Mouse (Mus musculus): ENCODE results near the gene Olfr1202. TPM values are rescaled to one million over a fixed set of nuclear protein-coding genes. Genes with fewer than 3 reads are reported as not detected.

Gene Olfr1202
- polyA plus RNA-seq (2016; fragmentation: Nextera tagmentation; extraction: Ambion mirVana): 0.04 TPM in 2 replicates

GRCm38 (mm10) chr2:88814196-88814595, at the start of gene Olfr1202:
TSS of gene Olfr1202 (plus strand) at chr2:88814496.
- Histone ChIP-seq H3K4me1 (no peaks in the 10 kb centered on the region), H3K27ac (no peak within 1 kb of the TSS), H3K36me3 (no peaks in the 10 kb centered on the region), H3K27me3 (ENCODE audit: low read depth, poor library complexity, severe bottlenecking) (no peaks in the 10 kb centered on the region), H3K9me3 (replicated peaks) (no peaks in the 10 kb centered on the region), H3K4me3 (no peak within 1 kb of the TSS)
- 88% methylated on average over 1 of the region's 1 CpGs for WGBS
- DNase-seq (ENCODE audit: low spot score): no peak

GRCm38 (mm10) chr2:88770388-88770787, 43.9 kb upstream of the Olfr1202 start, which contains the start of gene Olfr1200:
TSS of gene Olfr1200 (minus strand) at chr2:88770488.
- WGBS: 87% methylated on average over 2 of the region's 2 CpGs
- DNase-seq (ENCODE audit: low spot score): no peak
- H3K27me3 ChIP-seq (ENCODE audit: low read depth, poor library complexity, severe bottlenecking): no peaks in the 10 kb centered on the region
- no peaks in the 10 kb centered on the region for H3K4me1 ChIP-seq
- H3K4me3 ChIP-seq: no peak within 1 kb of the TSS
- H3K27ac ChIP-seq: no peak within 1 kb of the TSS
- no peaks in the 10 kb centered on the region for H3K9me3 ChIP-seq (replicated peaks)
- H3K36me3 ChIP-seq: no peaks in the 10 kb centered on the region

DNA sequence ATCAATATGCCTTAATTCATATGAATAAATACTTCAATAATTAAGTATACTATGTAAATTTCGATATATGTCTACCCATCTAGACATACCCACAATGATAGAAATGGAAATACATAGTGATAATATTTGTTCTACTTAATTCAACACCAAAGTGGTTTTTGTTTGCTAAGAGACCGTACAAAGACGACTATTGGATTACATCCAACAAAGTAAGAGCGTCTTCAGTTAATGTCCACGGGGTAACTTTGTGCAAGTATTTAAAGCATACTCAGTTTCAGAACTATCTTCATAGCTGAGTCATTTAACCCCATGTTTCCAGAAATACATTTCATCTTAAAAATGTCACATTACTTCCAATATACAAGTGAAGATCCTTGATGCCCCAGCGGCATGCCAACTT, 21.6 kb upstream of the Olfr1202 start, which contains the start of gene Olfr1201:
Gene Olfr1201, plus strand, starts transcription at position 301 of the 400 bp plus-strand sequence.
- DNase-seq (ENCODE audit: low spot score): no peak
- no peak within 1 kb of the TSS for H3K4me3 ChIP-seq
- no peak within 1 kb of the TSS for H3K27ac ChIP-seq
- no peaks in the 10 kb centered on the region for H3K36me3 ChIP-seq
- no peaks in the 10 kb centered on the region for H3K4me1 ChIP-seq
- H3K9me3 ChIP-seq (replicated peaks): no peaks in the 10 kb centered on the region
- 94% methylated on average over 6 of the region's 6 CpGs for WGBS
- H3K27me3 ChIP-seq (ENCODE audit: low read depth, poor library complexity, severe bottlenecking): no peaks in the 10 kb centered on the region

DNA sequence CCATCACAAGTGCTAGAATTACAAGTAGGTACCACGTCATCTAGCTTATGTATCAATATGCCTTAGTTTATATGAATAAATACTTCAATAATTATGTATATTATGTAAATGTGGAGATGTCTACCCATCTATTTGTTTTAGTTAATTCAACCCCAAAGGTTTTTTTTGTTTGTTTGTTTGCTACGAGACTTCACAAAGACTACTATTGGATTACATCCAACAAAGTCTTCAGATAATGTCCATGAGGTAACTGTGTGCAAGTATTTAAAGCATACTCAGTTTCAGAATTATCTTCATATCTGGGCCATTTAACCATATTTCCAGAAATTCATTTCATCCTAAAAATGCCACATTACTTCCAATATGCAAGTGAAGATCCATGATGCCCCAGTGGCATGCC, 15.1 kb downstream of the Olfr1202 start, which contains the start of gene Olfr1205:
Gene Olfr1205, plus strand, starts transcription at position 301 of the 400 bp plus-strand sequence.
- 96% methylated on average over 2 of the region's 2 CpGs for WGBS
- Histone ChIP-seq H3K36me3 (no peaks in the 10 kb centered on the region), H3K4me3 (no peak within 1 kb of the TSS), H3K27ac (no peak within 1 kb of the TSS), H3K9me3 (replicated peaks) (no peaks in the 10 kb centered on the region), H3K4me1 (no peaks in the 10 kb centered on the region), H3K27me3 (ENCODE audit: low read depth, poor library complexity, severe bottlenecking) (no peaks in the 10 kb centered on the region)
- no peak for DNase-seq (ENCODE audit: low spot score)

- Histone ChIP-seq H3K4me3 (no peak overlapping the region), H3K4me1 (no peaks in the 10 kb centered on the region), H3K36me3 (no peaks in the 10 kb centered on the region), H3K9me3 (replicated peaks) (no peaks in the 10 kb centered on the region), H3K27me3 (ENCODE audit: low read depth, poor library complexity, severe bottlenecking) (no peaks in the 10 kb centered on the region), H3K27ac (no peak overlapping the region)
- 93% methylated on average over 2 of the region's 2 CpGs for WGBS
- DNase-seq (ENCODE audit: low spot score): no peak
These were observed 24.2 kb downstream of the Olfr1202 start for GRCm38 (mm10) chr2:88838477-88838876.

DNA sequence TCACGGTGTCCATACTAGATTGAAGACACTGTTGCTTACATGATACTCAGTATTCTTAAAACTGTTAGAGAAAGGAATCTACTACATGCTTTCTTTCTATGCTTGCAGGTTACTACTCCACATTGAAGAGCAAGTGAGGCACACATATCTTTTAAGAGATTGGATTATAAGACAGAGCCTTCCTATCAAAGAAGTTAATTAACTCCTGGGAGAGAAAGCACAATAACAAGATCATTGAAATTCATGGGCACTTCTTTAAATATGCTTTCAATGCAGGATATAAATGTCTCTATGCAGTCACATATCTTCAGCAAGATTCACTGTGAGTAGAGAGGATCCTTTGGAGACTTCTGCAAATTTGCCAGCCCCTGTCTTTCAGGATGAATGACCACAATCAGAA, 34.7 kb downstream of the Olfr1202 start, which contains the start of gene Olfr1204:
Gene Olfr1204, plus strand, starts transcription at position 301 of the 400 bp plus-strand sequence.
- no peaks in the 10 kb centered on the region for H3K36me3 ChIP-seq
- H3K9me3 ChIP-seq (replicated peaks): no peaks in the 10 kb centered on the region
- H3K27ac ChIP-seq: no peak within 1 kb of the TSS
- H3K4me1 ChIP-seq: no peaks in the 10 kb centered on the region
- no peak for DNase-seq (ENCODE audit: low spot score)
- WGBS: 85% methylated on average over 1 of the region's 1 CpGs
- no peaks in the 10 kb centered on the region for H3K27me3 ChIP-seq (ENCODE audit: low read depth, poor library complexity, severe bottlenecking)
- no peak within 1 kb of the TSS for H3K4me3 ChIP-seq

DNA sequence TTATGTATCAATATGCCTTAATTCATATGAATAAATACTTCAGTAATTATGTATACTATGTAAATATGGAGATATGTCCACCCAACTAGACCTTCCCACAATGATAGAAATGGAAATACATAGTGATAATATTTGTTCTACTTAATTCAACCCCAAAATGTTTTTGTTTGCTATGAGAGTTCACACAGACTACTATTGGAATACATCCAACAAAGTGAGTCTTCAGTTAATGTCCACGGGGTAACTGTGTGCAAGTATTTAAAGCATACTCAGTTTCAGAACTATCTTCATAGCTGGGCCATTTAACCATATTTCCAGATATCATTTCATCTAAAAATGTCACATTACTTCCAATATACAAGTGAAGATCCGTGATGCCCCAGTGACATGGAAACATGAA, 48.6 kb downstream of the Olfr1202 start, which contains the start of gene Olfr1206:
Gene Olfr1206, plus strand, starts transcription at position 301 of the 400 bp plus-strand sequence.
- Histone ChIP-seq H3K4me1 (no peaks in the 10 kb centered on the region), H3K9me3 (replicated peaks) (no peaks in the 10 kb centered on the region), H3K27me3 (ENCODE audit: low read depth, poor library complexity, severe bottlenecking) (no peaks in the 10 kb centered on the region), H3K36me3 (no peaks in the 10 kb centered on the region), H3K4me3 (no peak within 1 kb of the TSS), H3K27ac (no peak within 1 kb of the TSS)
- no peak for DNase-seq (ENCODE audit: low spot score)
- 92% methylated on average over 2 of the region's 2 CpGs for WGBS

Other genes with a start within 250 kb of the Olfr1202 start
- not detected in 2 replicates for gene Olfr1189, start 228.0 kb upstream of the Olfr1202 start, polyA plus RNA-seq (2016; fragmentation: Nextera tagmentation; extraction: Ambion mirVana)
- not detected in 2 replicates for gene Olfr1191-ps1, start 174.0 kb upstream of the Olfr1202 start, polyA plus RNA-seq (2016; fragmentation: Nextera tagmentation; extraction: Ambion mirVana)
- not detected in 2 replicates for gene Olfr1192-ps1, start 166.0 kb upstream of the Olfr1202 start, polyA plus RNA-seq (2016; fragmentation: Nextera tagmentation; extraction: Ambion mirVana)
- gene Olfr1193, start 138.9 kb upstream of the Olfr1202 start, polyA plus RNA-seq (2016; fragmentation: Nextera tagmentation; extraction: Ambion mirVana): not detected in 2 replicates
- not detected in 2 replicates for gene Olfr1195, start 125.3 kb upstream of the Olfr1202 start, polyA plus RNA-seq (2016; fragmentation: Nextera tagmentation; extraction: Ambion mirVana)
- not detected in 2 replicates for gene Olfr1196, start 109.9 kb upstream of the Olfr1202 start, polyA plus RNA-seq (2016; fragmentation: Nextera tagmentation; extraction: Ambion mirVana)
- gene Olfr1197, start 82.1 kb upstream of the Olfr1202 start, polyA plus RNA-seq (2016; fragmentation: Nextera tagmentation; extraction: Ambion mirVana): not detected in 2 replicates
- not detected in 2 replicates for gene Olfr1198, start 63.1 kb upstream of the Olfr1202 start, polyA plus RNA-seq (2016; fragmentation: Nextera tagmentation; extraction: Ambion mirVana)
- gene Olfr1199, start 54.0 kb upstream of the Olfr1202 start, polyA plus RNA-seq (2016; fragmentation: Nextera tagmentation; extraction: Ambion mirVana): not detected in 2 replicates
- not detected in 2 replicates for gene Olfr1200, start 44.0 kb upstream of the Olfr1202 start, polyA plus RNA-seq (2016; fragmentation: Nextera tagmentation; extraction: Ambion mirVana)
- not detected in 2 replicates for gene Olfr1201, start 21.5 kb upstream of the Olfr1202 start, polyA plus RNA-seq (2016; fragmentation: Nextera tagmentation; extraction: Ambion mirVana)
- not detected in 2 replicates for gene Olfr1205, start 15.2 kb downstream of the Olfr1202 start, polyA plus RNA-seq (2016; fragmentation: Nextera tagmentation; extraction: Ambion mirVana)
- gene Olfr1204, start 34.8 kb downstream of the Olfr1202 start, polyA plus RNA-seq (2016; fragmentation: Nextera tagmentation; extraction: Ambion mirVana): not detected in 2 replicates
- gene Olfr1206, start 48.7 kb downstream of the Olfr1202 start, polyA plus RNA-seq (2016; fragmentation: Nextera tagmentation; extraction: Ambion mirVana): not detected in 2 replicates
- gene Olfr1208, start 87.8 kb downstream of the Olfr1202 start, polyA plus RNA-seq (2016; fragmentation: Nextera tagmentation; extraction: Ambion mirVana): not detected in 2 replicates
- not detected in 2 replicates for gene Olfr1209, start 100.7 kb downstream of the Olfr1202 start, polyA plus RNA-seq (2016; fragmentation: Nextera tagmentation; extraction: Ambion mirVana)
- gene Olfr1211, start 123.6 kb downstream of the Olfr1202 start, polyA plus RNA-seq (2016; fragmentation: Nextera tagmentation; extraction: Ambion mirVana): not detected in 2 replicates
- not detected in 2 replicates for gene Olfr1212, start 139.5 kb downstream of the Olfr1202 start, polyA plus RNA-seq (2016; fragmentation: Nextera tagmentation; extraction: Ambion mirVana)
- not detected in 2 replicates for gene Gm13762, start 165.8 kb downstream of the Olfr1202 start, polyA plus RNA-seq (2016; fragmentation: Nextera tagmentation; extraction: Ambion mirVana)
- gene Olfr1214, start 178.2 kb downstream of the Olfr1202 start, polyA plus RNA-seq (2016; fragmentation: Nextera tagmentation; extraction: Ambion mirVana): not detected in 2 replicates
- not detected in 2 replicates for gene Olfr1215, start 192.5 kb downstream of the Olfr1202 start, polyA plus RNA-seq (2016; fragmentation: Nextera tagmentation; extraction: Ambion mirVana)
- gene Olfr1216, start 203.8 kb downstream of the Olfr1202 start, polyA plus RNA-seq (2016; fragmentation: Nextera tagmentation; extraction: Ambion mirVana): not detected in 2 replicates
- not detected in 2 replicates for gene Olfr1217, start 217.6 kb downstream of the Olfr1202 start, polyA plus RNA-seq (2016; fragmentation: Nextera tagmentation; extraction: Ambion mirVana)
- not detected in 2 replicates for gene Olfr1218, start 246.7 kb downstream of the Olfr1202 start, polyA plus RNA-seq (2016; fragmentation: Nextera tagmentation; extraction: Ambion mirVana)

Data from limb, embryonic 10.5 days (tissue).